Mouse (Mus musculus): ENCODE measurements around the gene Mpped2. TPM values are rescaled to one million over a fixed set of nuclear protein-coding genes. Genes with fewer than 3 reads are reported as not detected.

Gene Mpped2
- polyA plus RNA-seq, 1 experiment from 2014 or later = 72.3 TPM

GRCm38 (mm10) chr2:106837241-106837640, 144.2 kb downstream of the Mpped2 start:
- ATAC-seq (ENCODE audit: extremely low read depth, insufficient number of reproducible peaks, low FRiP score, low TSS enrichment) = no peak
- Histone ChIP-seq H3K4me2 (no peak overlapping the region), H3K9ac (no peak overlapping the region), H3K27me3 (replicated peaks) (no peaks in the 10 kb centered on the region), H3K9me3 (no peaks in the 10 kb centered on the region), H3K4me1 (peaks cover 30% of the 10 kb centered on the region), H3K4me3 (no peak overlapping the region), H3K27ac (replicated peaks) (no peak overlapping the region), H3K36me3 (peaks cover 5% of the 10 kb centered on the region; the same call in 1 of the 2 replicates)
- 80% methylated on average over 4 of the region's 4 CpGs for WGBS

GRCm38 (mm10) chr2:106844147-106844546, 151.1 kb downstream of the Mpped2 start:
- H3K27me3 ChIP-seq (replicated peaks) = no peaks in the 10 kb centered on the region
- H3K9me3 ChIP-seq = no peaks in the 10 kb centered on the region
- H3K9ac ChIP-seq = peak overlapping the region; percentile 20; the same call in 1 of the 2 replicates
- WGBS = 45% methylated on average over 9 of the region's 9 CpGs
- peaks cover 3% of the 10 kb centered on the region; the same call in 1 of the 2 replicates for H3K36me3 ChIP-seq
- peaks cover 68% of the 10 kb centered on the region for H3K4me1 ChIP-seq
- H3K4me3 ChIP-seq = no peak overlapping the region
- peak overlapping the region; percentile 54 for H3K4me2 ChIP-seq
- ATAC-seq (ENCODE audit: extremely low read depth, insufficient number of reproducible peaks, low FRiP score, low TSS enrichment) = no peak
- peak overlapping the region; percentile 72 for H3K27ac ChIP-seq (replicated peaks)

- Histone ChIP-seq H3K9me3 (no peaks in the 10 kb centered on the region), H3K4me2 (peak overlapping the region; percentile 54), H3K27ac (replicated peaks) (peak overlapping the region; percentile 72), H3K4me1 (peaks cover 63% of the 10 kb centered on the region), H3K27me3 (replicated peaks) (no peaks in the 10 kb centered on the region), H3K9ac (peak overlapping the region; percentile 20), H3K36me3 (peaks cover 3% of the 10 kb centered on the region; the same call in 1 of the 2 replicates), H3K4me3 (no peak overlapping the region; the same call in 1 of the 2 replicates)
- ATAC-seq (ENCODE audit: extremely low read depth, insufficient number of reproducible peaks, low FRiP score, low TSS enrichment) = no peak
- 35% methylated on average over 10 of the region's 10 CpGs for WGBS
Observed at GRCm38 (mm10) chr2:106844766-106845678, 152.0 kb downstream of the Mpped2 start.

GRCm38 (mm10) chr2:106846511-106846910, 153.4 kb downstream of the Mpped2 start:
- Histone ChIP-seq H3K4me1 (peaks cover 51% of the 10 kb centered on the region), H3K9ac (no peak overlapping the region), H3K9me3 (no peaks in the 10 kb centered on the region), H3K4me3 (no peak overlapping the region), H3K27me3 (replicated peaks) (no peaks in the 10 kb centered on the region), H3K27ac (replicated peaks) (peak overlapping the region; percentile 69), H3K4me2 (no peak overlapping the region), H3K36me3 (peaks cover 3% of the 10 kb centered on the region; the same call in 1 of the 2 replicates)
- no peak for ATAC-seq (ENCODE audit: extremely low read depth, insufficient number of reproducible peaks, low FRiP score, low TSS enrichment)
- 42% methylated on average over 4 of the region's 4 CpGs for WGBS

GRCm38 (mm10) chr2:106849389-106849788, 156.3 kb downstream of the Mpped2 start:
- H3K27ac ChIP-seq (replicated peaks) = no peak overlapping the region
- H3K9me3 ChIP-seq = no peaks in the 10 kb centered on the region
- H3K4me2 ChIP-seq = no peak overlapping the region
- peaks cover 3% of the 10 kb centered on the region; the same call in 1 of the 2 replicates for H3K36me3 ChIP-seq
- peaks cover 62% of the 10 kb centered on the region for H3K4me1 ChIP-seq
- no peak overlapping the region for H3K4me3 ChIP-seq
- H3K9ac ChIP-seq = no peak overlapping the region
- ATAC-seq (ENCODE audit: extremely low read depth, insufficient number of reproducible peaks, low FRiP score, low TSS enrichment) = no peak
- H3K27me3 ChIP-seq (replicated peaks) = no peaks in the 10 kb centered on the region
- 83% methylated on average over 9 of the region's 9 CpGs for WGBS

- ATAC-seq (ENCODE audit: extremely low read depth, insufficient number of reproducible peaks, low FRiP score, low TSS enrichment) = no peak
- H3K27me3 ChIP-seq (replicated peaks) = no peaks in the 10 kb centered on the region
- H3K4me3 ChIP-seq = no peak overlapping the region
- peaks cover 63% of the 10 kb centered on the region for H3K4me1 ChIP-seq
- H3K9me3 ChIP-seq = no peaks in the 10 kb centered on the region
- H3K9ac ChIP-seq = no peak overlapping the region
- no peak overlapping the region for H3K27ac ChIP-seq (replicated peaks)
- peaks cover 3% of the 10 kb centered on the region; the same call in 1 of the 2 replicates for H3K36me3 ChIP-seq
- no peak overlapping the region for H3K4me2 ChIP-seq
- 80% methylated on average over 8 of the region's 8 CpGs for WGBS
Observed at GRCm38 (mm10) chr2:106851515-106851914, 158.4 kb downstream of the Mpped2 start.

GRCm38 (mm10) chr2:106854213-106854612, 161.1 kb downstream of the Mpped2 start:
- no peak for ATAC-seq (ENCODE audit: extremely low read depth, insufficient number of reproducible peaks, low FRiP score, low TSS enrichment)
- Histone ChIP-seq H3K4me1 (peaks cover 74% of the 10 kb centered on the region), H3K36me3 (no peaks in the 10 kb centered on the region), H3K9me3 (no peaks in the 10 kb centered on the region), H3K4me2 (peak overlapping the region; percentile 42), H3K9ac (peak overlapping the region; percentile 62), H3K27ac (replicated peaks) (peak overlapping the region; percentile 80), H3K27me3 (replicated peaks) (no peaks in the 10 kb centered on the region), H3K4me3 (no peak overlapping the region)
- WGBS = 27% methylated on average over 4 of the region's 4 CpGs

- Histone ChIP-seq H3K9ac (peak overlapping the region; percentile 62), H3K9me3 (no peaks in the 10 kb centered on the region), H3K4me1 (peaks cover 72% of the 10 kb centered on the region), H3K36me3 (no peaks in the 10 kb centered on the region), H3K27ac (replicated peaks) (peak overlapping the region; percentile 80), H3K4me2 (peak overlapping the region; percentile 42), H3K27me3 (replicated peaks) (no peaks in the 10 kb centered on the region), H3K4me3 (no peak overlapping the region)
- ATAC-seq (ENCODE audit: extremely low read depth, insufficient number of reproducible peaks, low FRiP score, low TSS enrichment) = no peak
- 31% methylated on average over 8 of the region's 8 CpGs for WGBS
Observed at GRCm38 (mm10) chr2:106854758-106855157, 161.7 kb downstream of the Mpped2 start.

- H3K4me1 ChIP-seq = peaks cover 75% of the 10 kb centered on the region
- H3K9me3 ChIP-seq = no peaks in the 10 kb centered on the region
- H3K36me3 ChIP-seq = no peaks in the 10 kb centered on the region
- peak overlapping the region; percentile 62 for H3K9ac ChIP-seq
- no peaks in the 10 kb centered on the region for H3K27me3 ChIP-seq (replicated peaks)
- H3K4me3 ChIP-seq = no peak overlapping the region
- WGBS = 57% methylated on average over 13 of the region's 13 CpGs
- no peak for ATAC-seq (ENCODE audit: extremely low read depth, insufficient number of reproducible peaks, low FRiP score, low TSS enrichment)
- H3K4me2 ChIP-seq = peak overlapping the region; percentile 42
- H3K27ac ChIP-seq (replicated peaks) = peak overlapping the region; percentile 80
Observed at GRCm38 (mm10) chr2:106855184-106855583, 162.1 kb downstream of the Mpped2 start.

- Histone ChIP-seq H3K4me3 (no peak overlapping the region), H3K9me3 (no peaks in the 10 kb centered on the region), H3K4me2 (peak overlapping the region; percentile 14; the same call in 1 of the 2 replicates), H3K36me3 (no peaks in the 10 kb centered on the region), H3K27me3 (replicated peaks) (no peaks in the 10 kb centered on the region), H3K27ac (replicated peaks) (peak overlapping the region; percentile 80), H3K9ac (peak overlapping the region; percentile 65), H3K4me1 (peaks cover 81% of the 10 kb centered on the region)
- ATAC-seq (ENCODE audit: extremely low read depth, insufficient number of reproducible peaks, low FRiP score, low TSS enrichment) = no peak; the same call in 1 of the 2 replicates
- WGBS = 35% methylated on average over 12 of the region's 12 CpGs
Observed at GRCm38 (mm10) chr2:106855623-106856350, 162.7 kb downstream of the Mpped2 start.

- peak; percentile 22; the same call in 1 of the 2 replicates for ATAC-seq (ENCODE audit: extremely low read depth, insufficient number of reproducible peaks, low FRiP score, low TSS enrichment)
- peak overlapping the region; percentile 80 for H3K27ac ChIP-seq (replicated peaks)
- no peaks in the 10 kb centered on the region for H3K27me3 ChIP-seq (replicated peaks)
- H3K4me2 ChIP-seq = peak overlapping the region; percentile 14; the same call in 1 of the 2 replicates
- H3K4me3 ChIP-seq = no peak overlapping the region
- no peaks in the 10 kb centered on the region for H3K9me3 ChIP-seq
- H3K36me3 ChIP-seq = no peaks in the 10 kb centered on the region
- peaks cover 86% of the 10 kb centered on the region for H3K4me1 ChIP-seq
- H3K9ac ChIP-seq = peak overlapping the region; percentile 65; the same call in 1 of the 2 replicates
- 65% methylated on average over 9 of the region's 9 CpGs for WGBS
Observed at GRCm38 (mm10) chr2:106856361-106856961, 163.4 kb downstream of the Mpped2 start.

All from heart, embryonic 13.5 days (tissue).